Mouse (Mus musculus): ENCODE measurements around the gene Mug2. TPM values are rescaled to one million over a fixed set of nuclear protein-coding genes. Genes with fewer than 3 reads are reported as not detected.

The Mug2 gene
- not detected for polyA plus RNA-seq (2014; fragmentation: Illumina TruSeq; extraction: RNeasy Lipid Tissue Mini Kit (QIAGEN cat#74804); ENCODE audit: low read depth, low replicate concordance)

GRCm38 (mm10) chr6:122006461-122006860, at the start of gene Mug2:
Gene Mug2 (plus strand): TSS chr6:122006761.

Other genes with a start within 250 kb of the Mug2 start
- gene Mug1, start 168.2 kb upstream of the Mug2 start, polyA plus RNA-seq (2014; fragmentation: Illumina TruSeq; extraction: RNeasy Lipid Tissue Mini Kit (QIAGEN cat#74804); ENCODE audit: low read depth, low replicate concordance), result 0.64 TPM